Mouse (Mus musculus): ENCODE data around the gene Esp22.
"Not testable (repeated sequence)": the region's sequence is repeated elsewhere in the genome, so short reads cannot be mapped to it uniquely, and the experiment has no call there.

The Esp22 gene

DNA sequence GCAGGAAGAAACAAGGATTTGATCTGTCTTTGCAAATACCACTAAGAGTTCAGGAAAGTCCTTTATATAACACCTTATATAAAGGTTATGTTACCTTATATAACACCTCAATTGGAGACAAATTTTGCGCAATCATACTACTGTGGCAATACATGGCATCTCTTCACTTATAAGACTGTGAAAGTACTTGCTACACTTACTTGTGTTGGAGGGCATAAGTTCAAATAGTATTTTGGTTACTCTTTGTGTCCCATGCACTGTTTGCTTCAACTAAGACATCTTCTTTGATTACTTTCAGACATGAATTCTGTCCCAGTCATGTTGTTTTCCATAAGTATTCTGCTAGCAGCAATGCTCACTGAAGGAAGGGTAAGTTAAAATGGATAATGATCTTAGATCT is at the start of gene Esp22:
Gene Esp22 (plus strand): TSS at position 301 of the 400 bp plus-strand sequence.
- ChIA-PET POLR2A (no interaction called here), CTCF (no interaction called here)

- CTCF ChIA-PET: interaction anchor here in 2 of 4 experiments (0.6 to 0.7 kb wide), 2 partner anchors 8 to 1838 kb away, joined by 3 to 7 read pairs; no protein-coding TSS in a partner anchor
- POLR2A ChIA-PET: no interaction called here
Measured at GRCm38 (mm10) chr17:39063641-39064040, 31.5 kb upstream of the Esp22 start.

GRCm38 (mm10) chr17:39076937-39077336 is 18.2 kb upstream of the Esp22 start, which contains the start of gene Esp23:
Gene Esp23 (minus strand): TSS chr17:39077037.
- CTCF ChIA-PET: no interaction called here
- POLR2A ChIA-PET: no interaction called here

GRCm38 (mm10) chr17:39107126-39107525 is 12.0 kb downstream of the Esp22 start:
- CTCF ChIA-PET: not testable (repeated sequence)

GRCm38 (mm10) chr17:39129156-39129555 is 34.0 kb downstream of the Esp22 start:
- CTCF ChIA-PET, POLR2A ChIA-PET: not testable (repeated sequence)

More at GRCm38 (mm10) chr17:39107126-39107525, 12.0 kb downstream of the Esp22 start:
- POLR2A ChIA-PET: not testable (repeated sequence)

All from embryonic stem cell, embryonic (primary cell).